Mouse (Mus musculus) heart, adult 2 months (tissue): ENCODE measurements around the gene Cacng3. TPM values are rescaled to one million over a fixed set of nuclear protein-coding genes. Genes with fewer than 3 reads are reported as not detected.
A peak's percentile ranks its signal among the peaks of the same experiment; 100 is the strongest.

Source experiments
- DNase-seq, 2 experiments: peaks; one replicate each; pipeline ENCODE4 v3.0.0; 2021
- H3K27ac ChIP-seq: fragments of 200-600 bp; 2 replicates; pipeline ENCODE4 v1.8.1; 2022
- H3K27me3 ChIP-seq: fragments of 200-500 bp; 2 replicates; pipeline ENCODE4 v1.6.1; 2012; ENCODE audit warnings: mild to moderate bottlenecking, low read length, inconsistent platforms, mixed read lengths; ENCODE audit not compliant: control insufficient read depth, insufficient read depth
- H3K36me3 ChIP-seq: fragments of 200-500 bp; 2 replicates; pipeline ENCODE4 v1.6.1; 2012; ENCODE audit warnings: low read length, inconsistent platforms; ENCODE audit not compliant: control insufficient read depth, insufficient read depth
- H3K4me1 ChIP-seq: fragments of 200-500 bp; 2 replicates; pipeline ENCODE4 v1.6.1; 2011; ENCODE audit warnings: low read length; ENCODE audit not compliant: control insufficient read depth, insufficient read depth
- H3K4me3 ChIP-seq: fragments of 200-600 bp; 2 replicates; pipeline ENCODE4 v1.8.1; 2022
- H3K79me2 ChIP-seq: fragments of 200-500 bp; replicated peaks from 2 replicates; pipeline ENCODE4 v1.6.1; 2012; ENCODE audit warnings: mild to moderate bottlenecking, inconsistent platforms, low read length, moderate library complexity, mixed read lengths; ENCODE audit not compliant: control insufficient read depth, insufficient read depth
- H3K9ac ChIP-seq: fragments of 200-500 bp; 2 replicates; pipeline ENCODE4 v1.6.1; 2012; ENCODE audit warnings: low read depth, mild to moderate bottlenecking, control low read depth, inconsistent platforms, low read length, mixed read lengths
- CTCF ChIP-seq: fragments of 200-600 bp; IDR thresholded peaks from 2 replicates; pipeline ENCODE4 v1.8.1; 2022; ENCODE audit warnings: antibody characterized with exemption, mild to moderate bottlenecking, moderate library complexity
- EP300 ChIP-seq: fragments of 200-500 bp; IDR thresholded peaks from 2 replicates; pipeline ENCODE4 v1.6.1; 2011; ENCODE audit warnings: low read depth, low read length, control low read depth; ENCODE audit not compliant: insufficient read depth
- POLR2A ChIP-seq: fragments of 200-500 bp; IDR thresholded peaks from 2 replicates; pipeline ENCODE4 v1.6.1; 2011; ENCODE audit warnings: mild to moderate bottlenecking, low read depth, low read length, control low read depth; ENCODE audit not compliant: insufficient read depth
- WGBS: fragments of 180-500 bp; shearing (Covaris S2); methylation state at CpG from one replicate; pipeline ENCODE4 v1.1.7; 2018; 5-methylcytosine and 5-hydroxymethylcytosine counted together
- intact Hi-C: fragments of 180-260 bp; cut with DNase I; formaldehyde crosslinking; loops from one replicate; pipeline ENCODE4 v1.15.1; 2025
- long read RNA-seq: library from polyadenylated mRNA; stranded (forward); transcript quantifications from one replicate; pipeline ENCODE4 v2.0.0, GENCODE M21; 2021
- polyA plus RNA-seq: library from polyadenylated mRNA; depleted of rRNA; stranded (reverse); fragments of >200 nt; gene quantifications from 2 replicates; pipeline ENCODE4 v1.2.3, GENCODE M21; 2012; rRNA removed
- total RNA-seq, 2 experiments: library from RNA; stranded (reverse); gene quantifications; 2 replicates each; pipeline ENCODE4 v1.2.3; 2021

The Cacng3 gene
- total RNA-seq (not detected), polyA plus RNA-seq (not detected in 2 replicates)
- long read RNA-seq, result 0 reads

GRCm38 (mm10) chr7:122670442-122670872 is at the start of gene Cacng3:
Gene Cacng3, plus strand, starts transcription at chr7:122670492.
- no peak within 1 kb of the TSS for H3K9ac ChIP-seq
- H3K36me3 ChIP-seq, result no peaks in the 10 kb centered on the region
- 4% methylated on average over 13 of the region's 13 CpGs for WGBS
- H3K27me3 ChIP-seq, result peaks cover 1% of the 10 kb centered on the region; the same call in 1 of the 2 replicates
- no peak within 1 kb of the TSS for H3K4me3 ChIP-seq
- no peaks in the 10 kb centered on the region for H3K4me1 ChIP-seq
- intact Hi-C loops, result loop anchor here (10.0 kb wide), 2 partner anchors 196 to 254 kb away; no protein-coding TSS in a partner anchor
- DNase-seq, result no peak
- H3K79me2 ChIP-seq, result no peaks in the 10 kb centered on the region
- no peak within 1 kb of the TSS for H3K27ac ChIP-seq
- TF ChIP-seq EP300 (no peak), POLR2A (no peak), CTCF (no peak)

- WGBS, result 27% methylated on average over 9 of the region's 9 CpGs
- TF ChIP-seq EP300 (no peak), POLR2A (no peak), CTCF (no peak)
- H3K27me3 ChIP-seq, result no peaks in the 10 kb centered on the region
Observed at GRCm38 (mm10) chr7:122622125-122622774, 48.0 kb upstream of the Cacng3 start.

GRCm38 (mm10) chr7:122623753-122624152 is 46.5 kb upstream of the Cacng3 start:
- Histone ChIP-seq H3K79me2 (no peaks in the 10 kb centered on the region), H3K9ac (no peak overlapping the region), H3K27me3 (no peaks in the 10 kb centered on the region), H3K36me3 (no peaks in the 10 kb centered on the region), H3K4me3 (no peak overlapping the region), H3K27ac (no peak overlapping the region), H3K4me1 (no peaks in the 10 kb centered on the region)
- WGBS, result 71% methylated on average over 1 of the region's 1 CpGs
- intact Hi-C loops, result no loop called here
- TF ChIP-seq CTCF, result 0 out of 2 replicates have a peak, but pooled peaks have one; percentile 14
- TF ChIP-seq POLR2A, result no peak
- TF ChIP-seq EP300, result no peak
- DNase-seq, result no peak

More at GRCm38 (mm10) chr7:122622125-122622774, 48.0 kb upstream of the Cacng3 start:
- H3K4me3 ChIP-seq, result no peak overlapping the region
- DNase-seq, result no peak
- no peak overlapping the region for H3K9ac ChIP-seq
- intact Hi-C loops, result no loop called here
- H3K36me3 ChIP-seq, result no peaks in the 10 kb centered on the region
- no peaks in the 10 kb centered on the region for H3K4me1 ChIP-seq
- no peaks in the 10 kb centered on the region for H3K79me2 ChIP-seq
- no peak overlapping the region for H3K27ac ChIP-seq

GRCm38 (mm10) chr7:122628050-122628449 is 42.2 kb upstream of the Cacng3 start:
- 70% methylated on average over 5 of the region's 5 CpGs for WGBS
- no peak for DNase-seq
- Histone ChIP-seq H3K27me3 (no peaks in the 10 kb centered on the region), H3K9ac (no peak overlapping the region), H3K4me1 (peaks cover 4% of the 10 kb centered on the region), H3K27ac (no peak overlapping the region), H3K4me3 (no peak overlapping the region), H3K36me3 (peaks cover 2% of the 10 kb centered on the region; the same call in 1 of the 2 replicates), H3K79me2 (no peaks in the 10 kb centered on the region)
- no peak for TF ChIP-seq EP300
- TF ChIP-seq CTCF, result no peak
- no peak for TF ChIP-seq POLR2A
- intact Hi-C loops, result no loop called here

GRCm38 (mm10) chr7:122630386-122630785 is 39.9 kb upstream of the Cacng3 start:
- Histone ChIP-seq H3K36me3 (peaks cover 2% of the 10 kb centered on the region; the same call in 1 of the 2 replicates), H3K79me2 (no peaks in the 10 kb centered on the region), H3K27ac (no peak overlapping the region), H3K27me3 (no peaks in the 10 kb centered on the region), H3K9ac (no peak overlapping the region), H3K4me3 (no peak overlapping the region), H3K4me1 (peaks cover 4% of the 10 kb centered on the region)
- WGBS, result 87% methylated on average over 2 of the region's 2 CpGs
- intact Hi-C loops, result loop anchor here (10.0 kb wide), 1 partner anchor 64 kb away; no protein-coding TSS in a partner anchor
- no peak for DNase-seq
- TF ChIP-seq EP300 (no peak), POLR2A (no peak), CTCF (no peak)

GRCm38 (mm10) chr7:122631151-122631550 is 39.1 kb upstream of the Cacng3 start:
- H3K79me2 ChIP-seq, result no peaks in the 10 kb centered on the region
- TF ChIP-seq POLR2A, result no peak
- H3K27ac ChIP-seq, result no peak overlapping the region
- peaks cover 2% of the 10 kb centered on the region; the same call in 1 of the 2 replicates for H3K36me3 ChIP-seq
- no peak overlapping the region for H3K9ac ChIP-seq
- H3K27me3 ChIP-seq, result no peaks in the 10 kb centered on the region
- no peak for DNase-seq
- intact Hi-C loops, result loop anchor here (10.0 kb wide), 1 partner anchor 64 kb away; no protein-coding TSS in a partner anchor
- H3K4me3 ChIP-seq, result no peak overlapping the region
- H3K4me1 ChIP-seq, result peaks cover 4% of the 10 kb centered on the region
- WGBS, result 45% methylated on average over 3 of the region's 3 CpGs
